Mouse (Mus musculus) forebrain, embryonic 12.5 days (tissue): Measurements from ENCODE around the gene Thrb. TPM values are rescaled to one million over a fixed set of nuclear protein-coding genes. Genes with fewer than 3 reads are reported as not detected.

Experiments used
- ATAC-seq: fragments of 200-750 bp; cut with Nextera tagmentation; 2 replicates; pipeline ENCODE4 v1.8.0; 2017; ENCODE audit warnings: moderate TSS enrichment; ENCODE audit not compliant: low FRiP score
- H3K27ac ChIP-seq: fragments of 300-500 bp; sonication (generic); 2 replicates; pipeline ENCODE4 v1.5.1; 2016; ENCODE audit warnings: mild to moderate bottlenecking
- H3K27me3 ChIP-seq: fragments of 300-500 bp; sonication (generic); 2 replicates; pipeline ENCODE4 v1.6.1; 2016; ENCODE audit warnings: mild to moderate bottlenecking
- H3K36me3 ChIP-seq: fragments of 300-500 bp; sonication (generic); replicated peaks from 2 replicates; pipeline ENCODE4 v1.6.1; 2016; ENCODE audit warnings: mild to moderate bottlenecking
- H3K4me1 ChIP-seq: fragments of 300-500 bp; sonication (generic); 2 replicates; pipeline ENCODE4 v1.6.1; 2016
- H3K4me2 ChIP-seq: fragments of 300-500 bp; sonication (generic); 2 replicates; pipeline ENCODE4 v1.6.1; 2016; ENCODE audit warnings: mild to moderate bottlenecking, moderate library complexity
- H3K4me3 ChIP-seq: fragments of 300-500 bp; sonication (generic); replicated peaks from 2 replicates; pipeline ENCODE4 v1.5.1; 2016; ENCODE audit warnings: mild to moderate bottlenecking
- H3K9ac ChIP-seq: fragments of 300-500 bp; sonication (generic); 2 replicates; pipeline ENCODE4 v1.6.1; 2016; ENCODE audit warnings: mild to moderate bottlenecking
- H3K9me3 ChIP-seq: fragments of 300-500 bp; sonication (generic); 2 replicates; pipeline ENCODE4 v1.6.1; 2016
- WGBS: fragments of 180-500 bp; shearing (Covaris S2); methylation state at CpG from one replicate; pipeline ENCODE4 v1.1.7; 2016; 5-methylcytosine and 5-hydroxymethylcytosine counted together
- polyA plus RNA-seq: library from polyadenylated mRNA; unstranded; fragments of >200 nt; fragmentation: Nextera tagmentation; extraction: Ambion mirVana; gene quantifications from 2 replicates; pipeline ENCODE4 v1.2.1, GENCODE M21; 2016

The Thrb gene
- polyA plus RNA-seq, 1 experiment from 2014 or later = 1.3 TPM

DNA sequence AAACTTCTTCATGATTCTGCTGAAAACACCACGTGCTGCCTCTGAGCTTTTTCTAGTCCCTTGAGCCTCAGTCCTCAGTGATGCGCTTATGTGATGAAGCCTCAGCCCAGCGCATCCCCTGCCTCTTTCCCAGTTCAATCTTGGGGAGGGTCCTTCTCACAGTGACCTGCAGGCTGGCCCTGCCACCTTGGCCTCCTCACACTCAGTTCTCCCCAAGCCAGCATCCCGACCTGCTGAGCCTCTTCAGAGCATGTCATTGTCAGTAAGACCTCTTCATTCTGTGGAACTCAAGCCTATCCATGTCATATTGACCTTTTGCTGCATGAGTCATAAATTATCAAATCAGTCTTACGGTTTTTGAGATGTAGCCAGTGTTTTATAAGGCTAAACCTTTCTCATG is 376.5 kb downstream of the Thrb start:
- 76% methylated on average over 5 of the region's 5 CpGs for WGBS
- H3K9ac ChIP-seq = no peak overlapping the region
- H3K27ac ChIP-seq = no peak overlapping the region
- H3K27me3 ChIP-seq = no peaks in the 10 kb centered on the region
- no peaks in the 10 kb centered on the region for H3K9me3 ChIP-seq
- H3K4me1 ChIP-seq = no peaks in the 10 kb centered on the region
- H3K4me2 ChIP-seq = no peak overlapping the region
- H3K4me3 ChIP-seq = no peak overlapping the region
- no peak for ATAC-seq
- H3K36me3 ChIP-seq = no peaks in the 10 kb centered on the region

DNA sequence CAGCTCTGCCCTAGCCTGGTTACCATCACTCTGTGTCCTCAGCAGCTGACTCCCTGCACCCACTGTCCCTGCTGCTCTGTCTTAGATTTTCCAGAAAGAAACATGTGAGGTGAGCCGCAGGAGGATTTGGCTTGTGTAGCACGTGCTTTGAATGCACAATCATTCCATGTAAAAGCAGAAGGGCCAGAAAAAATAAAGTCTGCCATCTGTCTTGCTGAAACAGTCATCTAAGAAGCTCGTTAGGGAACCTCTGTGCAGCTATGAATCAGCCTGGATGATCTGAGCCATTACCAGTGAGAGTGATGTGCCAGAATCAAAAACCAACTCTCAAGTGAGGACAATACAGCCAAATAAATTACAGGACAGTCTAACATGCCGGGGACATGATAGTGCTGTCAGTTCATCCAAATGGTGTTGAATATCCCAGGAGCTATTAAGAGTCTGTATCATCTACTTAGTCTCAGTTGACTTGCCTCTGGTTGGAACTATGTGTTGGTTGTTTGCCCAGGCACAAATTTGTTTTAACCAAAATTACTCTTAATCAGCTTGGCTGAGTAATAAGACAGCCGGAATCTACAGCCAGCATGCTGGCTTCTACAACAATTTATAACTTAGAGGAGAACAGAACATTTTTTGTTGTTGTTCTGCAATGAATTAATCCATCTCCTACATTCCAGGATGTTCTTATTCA is 402.2 kb downstream of the Thrb start:
- Histone ChIP-seq H3K27ac (no peak overlapping the region), H3K4me3 (no peak overlapping the region), H3K36me3 (no peaks in the 10 kb centered on the region), H3K9me3 (0 out of 2 replicates have a peak, but pooled peaks cover 5% of the 10 kb centered on the region), H3K27me3 (no peaks in the 10 kb centered on the region), H3K4me1 (no peaks in the 10 kb centered on the region), H3K9ac (no peak overlapping the region), H3K4me2 (no peak overlapping the region)
- ATAC-seq = no peak
- WGBS = 66% methylated on average over 5 of the region's 5 CpGs
